Mouse (Mus musculus) cerebellum, adult 11-12 months (tissue): Measurements from ENCODE around the gene Gm9945.

ENCODE experiments used
- DNase-seq: peaks from one replicate; pipeline ENCODE4 v3.0.0; 2022

The Gm9945 gene

DNA sequence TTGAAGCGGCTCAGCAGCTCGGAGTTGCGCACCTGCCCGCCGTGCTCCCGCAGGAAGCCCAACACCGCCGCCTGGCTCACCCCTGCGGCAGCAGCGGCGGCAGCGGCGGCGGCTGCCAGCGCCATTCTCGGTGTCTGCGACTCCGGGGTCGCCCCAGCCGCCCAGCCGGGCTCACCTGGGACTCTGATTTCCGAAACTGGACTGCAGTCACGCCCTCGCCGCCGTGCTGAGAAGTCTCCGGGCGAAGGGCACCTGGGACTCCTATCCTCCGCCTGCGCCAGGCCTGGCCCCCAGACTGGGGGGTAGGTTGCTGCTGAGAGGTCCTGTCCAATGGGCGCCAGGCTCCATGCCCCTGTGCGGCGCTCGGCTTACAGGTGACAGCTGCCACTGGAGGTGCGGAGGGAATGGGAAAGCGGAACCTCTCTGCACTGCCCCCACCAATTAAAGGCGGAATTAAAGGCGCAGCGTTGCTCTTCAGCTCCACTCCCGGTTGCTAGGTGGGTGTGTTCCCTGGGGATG is at the start of gene Gm9945, which contains the start of gene Sowaha:
Gene Gm9945, plus strand, starts transcription at position 384 of the 519 bp plus-strand sequence.
Gene Sowaha, minus strand, starts transcription at position 492 of the 519 bp plus-strand sequence.
- DNase-seq, result peak; percentile 89

DNA sequence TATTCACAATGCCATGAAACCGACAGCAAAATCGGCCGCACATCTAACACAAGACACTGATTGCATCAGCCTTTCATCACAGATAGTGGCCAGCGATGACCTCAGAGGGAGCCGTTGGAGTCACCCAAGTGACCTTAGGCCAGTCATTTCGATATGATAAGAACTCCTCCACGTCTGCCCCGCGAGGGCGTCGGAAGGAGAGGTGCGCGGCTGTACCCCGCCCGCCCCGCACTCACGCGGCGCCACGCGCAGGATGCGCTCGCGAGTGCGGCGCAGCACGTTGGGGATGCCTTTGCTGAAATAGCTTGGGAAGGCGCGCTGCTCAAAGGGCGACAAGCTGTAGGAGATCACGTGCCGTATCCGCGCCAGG is 49.7 kb upstream of the Gm9945 start:
- no peak for DNase-seq

DNA sequence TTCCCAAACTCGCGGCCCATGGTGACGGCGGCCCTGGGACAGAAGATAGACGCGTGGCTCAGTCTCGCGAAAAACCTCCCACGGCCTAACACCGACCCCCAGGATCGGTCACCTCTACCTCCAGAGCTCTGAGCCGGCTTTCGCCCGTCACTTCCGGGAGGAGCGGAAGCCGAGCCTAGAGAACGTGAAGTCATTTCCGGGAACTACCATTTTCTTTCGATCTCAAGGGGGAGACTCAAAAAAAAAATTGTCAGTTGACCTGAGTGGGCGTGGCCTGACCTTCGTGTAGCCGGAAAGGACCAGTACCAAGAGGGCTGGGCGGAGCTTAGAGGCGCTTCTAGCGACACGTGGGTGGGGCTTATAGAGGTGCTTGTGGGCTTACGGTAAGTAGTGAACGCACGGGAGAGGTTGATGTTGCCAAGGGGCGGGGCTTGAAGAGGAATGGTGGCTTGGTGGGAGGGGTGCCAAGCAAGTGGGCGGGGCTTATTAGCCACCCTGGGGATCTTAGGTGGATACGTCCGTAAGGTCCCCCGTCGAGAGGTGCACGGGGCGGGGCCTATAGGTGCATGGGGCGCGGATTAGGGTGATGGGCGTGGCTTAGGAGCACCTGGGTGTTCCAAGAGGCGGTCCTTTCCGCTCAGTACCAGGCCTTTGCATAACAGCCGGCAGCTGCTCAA is 49.2 kb upstream of the Gm9945 start, which contains the start of the genes Uqcrq and Gdf9:
Gene Uqcrq, minus strand, starts transcription at position 162 of the 677 bp plus-strand sequence.
Gene Gdf9, plus strand, starts transcription at position 354 of the 677 bp plus-strand sequence.
- DNase-seq, result peak; percentile 100

DNA sequence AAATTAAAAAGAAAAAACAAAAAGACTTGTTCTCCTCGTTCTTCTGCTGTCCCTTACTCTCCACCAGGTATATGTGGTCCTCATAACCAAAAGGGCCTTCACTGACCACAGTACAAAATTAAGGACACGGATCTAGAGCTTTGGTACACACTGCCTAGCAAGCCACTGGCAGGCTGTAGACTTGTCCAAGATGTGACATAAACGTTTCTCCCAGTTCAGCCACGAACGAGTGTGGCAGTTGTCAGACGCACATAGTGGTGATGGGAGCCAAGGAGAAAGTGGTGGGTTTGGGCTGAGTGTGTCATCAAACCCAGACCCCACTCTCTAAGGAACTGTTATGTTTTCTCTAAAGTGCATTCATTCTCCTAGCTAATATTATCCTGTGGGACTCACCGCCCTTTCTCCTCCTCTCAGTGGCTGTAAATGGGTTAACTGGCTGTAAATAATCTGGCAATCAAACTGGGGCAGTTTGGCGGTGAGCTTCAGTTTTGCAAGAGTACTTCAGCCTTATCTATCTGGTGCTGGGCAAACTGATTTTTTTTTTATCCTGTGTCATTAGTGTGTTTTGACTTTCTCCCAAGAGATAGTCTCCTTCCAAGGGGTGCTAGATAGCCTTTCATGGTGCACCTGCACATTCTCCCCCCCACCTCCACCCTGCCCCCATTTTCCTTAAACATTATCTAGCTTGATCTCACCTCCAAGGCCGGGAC is 48.5 kb upstream of the Gm9945 start:
- no peak for DNase-seq

DNA sequence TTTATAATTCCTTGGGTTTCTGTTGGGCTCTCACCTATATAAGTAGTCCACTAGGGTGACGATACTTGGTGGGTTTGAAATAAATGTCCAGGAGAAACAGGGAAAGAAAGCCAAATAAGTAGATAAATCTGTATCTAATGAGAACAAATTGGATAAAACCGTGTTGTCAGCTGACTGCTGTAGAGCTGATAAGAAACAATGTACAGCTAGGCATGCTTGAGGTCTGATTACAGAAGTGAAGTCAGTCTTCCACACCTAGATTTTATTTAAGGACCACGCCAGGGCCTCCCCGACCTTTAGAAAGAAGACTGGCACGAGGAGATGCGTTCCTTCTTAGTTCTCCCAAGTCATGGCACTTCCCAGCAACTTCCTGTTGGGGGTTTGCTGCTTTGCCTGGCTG is 46.9 kb upstream of the Gm9945 start:
- DNase-seq, result no peak

DNA sequence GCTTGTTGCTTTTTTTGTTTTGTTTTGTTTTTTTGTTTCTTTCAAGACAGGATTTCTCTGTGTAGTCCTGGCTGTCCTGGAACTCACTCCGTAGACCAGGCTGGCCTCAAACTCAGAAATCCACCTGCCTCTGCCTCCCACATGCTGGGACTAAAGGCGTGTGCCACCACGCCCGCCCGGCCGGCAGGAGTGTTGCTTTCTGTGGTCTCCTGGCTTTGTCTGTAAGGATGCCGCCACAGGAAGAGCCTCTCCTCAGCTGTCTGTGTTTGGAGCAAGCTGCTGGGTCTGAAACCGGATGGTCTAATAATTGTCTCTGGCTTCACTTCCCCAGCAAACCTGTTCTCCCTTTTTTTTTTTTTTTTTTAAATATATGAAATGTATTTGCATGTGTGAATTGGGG is 44.5 kb upstream of the Gm9945 start:
- DNase-seq, result no peak

DNA sequence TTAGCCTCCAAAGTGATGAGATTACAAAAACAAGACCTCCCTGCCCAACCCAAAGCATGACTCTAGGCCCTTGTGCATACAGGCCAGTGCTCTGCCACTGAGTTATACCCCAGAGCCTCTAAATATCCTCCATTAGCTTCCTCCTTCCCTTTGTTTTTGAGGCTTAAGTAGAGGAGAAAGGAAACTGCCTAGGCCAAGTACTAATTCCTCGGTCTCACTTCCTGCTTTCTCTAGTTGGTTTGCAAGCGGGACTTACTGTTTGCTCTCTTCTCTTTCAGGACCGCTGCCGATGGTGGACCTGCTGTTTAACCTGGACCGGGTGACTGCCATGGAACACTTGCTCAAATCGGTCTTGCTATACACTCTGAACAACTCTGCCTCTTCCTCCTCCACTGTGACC is 43.6 kb upstream of the Gm9945 start:
- no peak for DNase-seq

DNA sequence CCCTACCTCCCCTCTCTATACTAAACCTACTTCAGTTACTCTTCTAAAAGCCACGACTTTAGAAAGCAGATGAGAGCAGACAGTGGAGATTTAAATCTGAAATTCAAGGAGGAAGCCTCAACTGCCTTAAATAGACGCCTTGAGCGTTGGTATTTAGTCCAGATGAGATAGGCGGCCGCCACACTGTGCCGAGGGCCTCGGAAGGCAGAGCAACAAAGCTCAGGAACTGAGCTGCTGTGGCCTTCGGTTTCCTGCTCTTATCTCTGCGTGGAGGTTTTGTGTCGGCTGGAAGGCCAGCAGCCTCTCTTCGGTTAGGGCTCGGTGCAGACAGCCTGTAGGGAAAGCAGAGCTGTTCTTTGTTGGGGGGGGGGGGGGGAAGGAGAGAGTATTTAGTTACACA is 38.0 kb upstream of the Gm9945 start:
- DNase-seq, result no peak

DNA sequence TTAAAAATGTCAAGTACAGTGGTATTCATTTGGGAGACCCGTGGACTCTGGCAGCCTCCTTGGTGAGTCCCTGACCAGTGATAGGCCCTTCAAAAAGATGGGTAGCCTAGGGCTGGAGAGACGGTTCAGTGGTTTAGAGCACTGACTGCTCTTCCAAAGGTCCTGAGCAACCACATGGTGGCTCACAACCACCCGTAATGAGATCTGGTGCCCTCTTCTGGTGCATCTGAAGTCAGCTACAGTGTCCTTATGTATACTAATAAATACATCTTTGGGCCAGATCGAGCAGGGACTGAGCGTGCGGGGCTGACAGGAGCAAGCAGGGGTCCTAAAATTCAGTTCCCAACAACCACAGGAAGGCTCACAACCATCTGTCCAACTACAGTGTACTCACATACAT is 36.1 kb upstream of the Gm9945 start:
- no peak for DNase-seq

DNA sequence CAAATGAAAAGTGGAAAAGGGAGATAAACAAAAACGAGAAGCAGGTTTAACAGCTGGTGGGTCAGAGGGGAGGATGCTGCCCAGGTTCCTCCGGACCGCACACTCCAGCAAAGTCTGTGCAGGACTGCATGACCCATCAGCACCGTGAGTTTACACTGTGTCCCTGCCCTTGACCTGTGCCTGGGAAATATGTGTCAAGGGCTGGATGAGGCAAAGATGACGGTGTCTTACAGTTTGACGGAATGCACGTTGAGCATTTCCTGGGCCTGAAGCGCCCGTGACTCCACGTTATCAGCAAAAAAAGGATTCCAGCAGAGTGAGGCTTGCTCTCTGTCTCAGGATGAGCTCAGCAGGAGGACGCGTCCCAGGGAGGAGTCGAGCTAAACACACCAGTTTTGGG is 34.4 kb upstream of the Gm9945 start:
- DNase-seq, result no peak

DNA sequence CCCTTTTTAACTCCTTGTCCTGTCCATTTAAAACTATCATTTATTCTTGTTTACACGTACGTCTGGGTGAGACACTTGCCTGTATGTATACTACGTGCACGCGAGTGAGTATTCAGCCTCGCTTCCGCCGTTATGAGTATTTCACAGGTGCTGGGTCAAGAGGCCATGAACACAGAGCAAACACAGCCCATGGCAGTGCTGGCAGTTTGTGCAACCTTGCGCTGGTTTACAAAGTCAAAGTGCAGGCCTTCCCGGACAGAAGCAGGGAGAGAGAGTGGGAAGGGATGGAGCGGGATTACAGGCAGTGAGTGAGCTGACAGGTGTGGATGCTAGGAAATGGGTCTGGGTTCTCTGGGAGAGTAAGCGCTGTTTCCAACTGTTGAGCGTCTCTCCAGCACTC is 33.8 kb upstream of the Gm9945 start:
- DNase-seq, result no peak

DNA sequence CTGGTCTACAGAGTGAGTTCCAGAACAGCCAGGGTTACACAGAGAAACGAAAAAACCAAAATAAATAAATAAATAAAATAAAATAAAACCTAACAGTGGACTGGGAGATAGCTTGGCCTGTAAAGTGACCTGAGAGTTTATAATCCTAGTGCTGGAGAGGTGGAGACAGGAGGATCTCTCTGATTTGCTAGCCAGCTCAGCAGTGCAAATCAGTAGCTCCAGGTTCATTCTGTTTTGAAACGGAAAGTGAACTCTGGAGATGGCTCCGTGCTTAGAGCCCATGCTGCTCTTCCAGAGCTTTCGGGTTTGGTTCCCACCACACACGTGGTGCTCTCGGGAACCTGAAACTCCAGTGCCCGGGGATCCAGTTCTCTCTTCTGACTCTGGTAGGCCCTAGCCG is 32.0 kb upstream of the Gm9945 start:
- DNase-seq, result no peak

DNA sequence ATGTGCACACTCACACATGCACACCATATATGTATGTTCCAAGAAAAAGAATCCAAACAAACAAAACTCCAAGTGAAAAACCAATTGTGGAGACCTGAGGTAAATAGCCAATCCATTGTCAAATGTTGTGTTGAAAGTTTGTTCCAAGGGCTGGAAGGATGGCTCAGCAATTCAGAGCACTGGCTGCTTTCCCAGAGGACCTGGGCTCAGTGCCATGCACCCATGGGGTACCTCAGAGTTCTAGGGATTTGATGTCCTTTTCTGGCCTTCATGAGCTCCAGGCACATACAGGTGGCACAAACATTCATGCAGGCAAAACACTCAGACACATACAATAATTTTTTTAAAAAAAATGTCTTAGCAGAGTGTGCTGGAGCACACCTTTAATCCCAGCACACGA is 31.4 kb upstream of the Gm9945 start:
- peak; percentile 91 for DNase-seq

DNA sequence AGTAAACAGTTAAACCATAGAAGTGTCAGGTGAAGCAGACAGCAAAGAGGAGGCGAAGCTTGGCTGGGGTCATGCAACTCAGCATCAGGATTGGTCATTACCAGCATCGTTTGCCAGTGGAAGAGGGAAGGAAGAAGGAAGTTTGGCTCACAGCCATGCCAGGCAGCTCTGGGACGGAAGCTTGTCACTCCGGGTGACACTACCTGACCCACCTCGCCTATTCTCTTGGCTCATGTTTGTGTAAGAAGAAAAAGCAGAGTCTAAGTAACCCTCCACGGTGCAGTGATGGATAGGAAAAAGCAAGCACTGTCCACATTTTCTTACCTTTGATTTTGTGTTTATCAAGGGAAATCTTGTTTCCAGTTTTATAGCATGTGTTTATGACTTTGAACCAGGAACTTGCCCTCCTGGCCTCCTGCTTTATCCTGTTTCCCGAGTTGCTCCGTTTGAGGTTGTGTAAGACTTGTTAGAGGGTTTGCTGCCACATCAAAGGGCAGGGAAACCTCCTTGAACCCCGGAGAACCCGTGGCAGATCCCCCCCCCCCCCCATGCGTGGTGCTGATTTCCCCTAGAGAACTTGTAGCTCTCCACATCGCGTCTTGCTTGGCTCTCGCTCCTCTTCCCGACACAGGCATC is 29.8 kb upstream of the Gm9945 start:
- no peak for DNase-seq

DNA sequence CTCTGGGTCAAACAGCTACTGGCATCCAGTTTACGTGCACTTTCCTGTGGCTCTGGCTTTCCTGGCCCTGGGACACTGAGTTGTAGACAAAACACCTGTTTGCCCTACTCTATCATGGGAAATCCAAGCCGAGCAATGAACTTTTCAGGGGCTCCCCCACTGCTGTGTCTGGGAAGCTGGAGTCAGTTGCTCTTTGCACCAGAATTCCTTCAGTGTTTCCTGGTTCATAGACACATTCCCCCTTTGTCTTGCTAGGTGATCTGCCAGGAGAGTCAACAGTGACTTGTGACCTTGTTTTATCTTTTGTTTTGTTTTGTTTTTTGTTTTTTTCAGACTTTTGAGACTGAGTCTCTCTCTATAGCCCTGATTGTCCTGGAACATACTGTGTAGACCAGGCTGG is 28.6 kb upstream of the Gm9945 start:
- DNase-seq, result no peak

DNA sequence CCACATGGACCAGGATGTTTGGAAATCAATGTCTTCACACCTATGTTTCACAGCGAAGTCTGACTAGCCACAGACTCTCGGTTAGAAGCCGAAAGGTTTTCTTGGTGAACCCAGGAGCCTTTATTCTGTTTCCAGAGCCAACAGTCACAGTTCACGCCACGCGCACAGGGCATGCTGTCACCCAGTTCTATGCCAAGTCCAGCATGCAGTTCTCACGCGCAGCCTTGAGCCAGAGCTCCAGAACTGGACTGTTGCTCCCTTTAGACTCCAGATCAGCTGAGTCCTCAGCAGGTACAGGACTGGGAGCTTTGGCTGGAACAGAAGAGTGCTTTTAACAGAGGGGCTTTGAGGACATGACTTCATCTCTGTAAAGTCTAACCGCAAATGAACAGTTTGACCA is 27.6 kb upstream of the Gm9945 start:
- peak; percentile 58 for DNase-seq

DNA sequence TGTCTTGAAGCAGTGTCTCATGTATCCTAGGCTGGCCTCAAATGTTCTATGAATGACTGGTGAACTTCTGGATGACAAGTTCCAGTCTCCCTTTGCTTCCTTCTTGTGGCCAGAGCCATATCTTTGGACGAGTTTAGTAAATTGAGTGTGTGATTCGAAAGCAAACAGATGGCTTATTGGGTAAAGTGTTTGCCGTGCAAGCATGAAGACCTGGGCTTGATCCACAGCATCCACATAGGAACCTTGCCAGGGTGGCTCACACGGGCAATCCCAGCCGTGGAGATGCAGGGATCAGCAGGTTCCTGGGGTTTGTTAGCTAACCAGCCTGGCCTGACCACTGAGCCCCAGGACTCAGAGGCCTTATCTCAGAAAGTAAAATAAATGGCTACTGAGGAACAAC is 26.9 kb upstream of the Gm9945 start:
- no peak for DNase-seq

DNA sequence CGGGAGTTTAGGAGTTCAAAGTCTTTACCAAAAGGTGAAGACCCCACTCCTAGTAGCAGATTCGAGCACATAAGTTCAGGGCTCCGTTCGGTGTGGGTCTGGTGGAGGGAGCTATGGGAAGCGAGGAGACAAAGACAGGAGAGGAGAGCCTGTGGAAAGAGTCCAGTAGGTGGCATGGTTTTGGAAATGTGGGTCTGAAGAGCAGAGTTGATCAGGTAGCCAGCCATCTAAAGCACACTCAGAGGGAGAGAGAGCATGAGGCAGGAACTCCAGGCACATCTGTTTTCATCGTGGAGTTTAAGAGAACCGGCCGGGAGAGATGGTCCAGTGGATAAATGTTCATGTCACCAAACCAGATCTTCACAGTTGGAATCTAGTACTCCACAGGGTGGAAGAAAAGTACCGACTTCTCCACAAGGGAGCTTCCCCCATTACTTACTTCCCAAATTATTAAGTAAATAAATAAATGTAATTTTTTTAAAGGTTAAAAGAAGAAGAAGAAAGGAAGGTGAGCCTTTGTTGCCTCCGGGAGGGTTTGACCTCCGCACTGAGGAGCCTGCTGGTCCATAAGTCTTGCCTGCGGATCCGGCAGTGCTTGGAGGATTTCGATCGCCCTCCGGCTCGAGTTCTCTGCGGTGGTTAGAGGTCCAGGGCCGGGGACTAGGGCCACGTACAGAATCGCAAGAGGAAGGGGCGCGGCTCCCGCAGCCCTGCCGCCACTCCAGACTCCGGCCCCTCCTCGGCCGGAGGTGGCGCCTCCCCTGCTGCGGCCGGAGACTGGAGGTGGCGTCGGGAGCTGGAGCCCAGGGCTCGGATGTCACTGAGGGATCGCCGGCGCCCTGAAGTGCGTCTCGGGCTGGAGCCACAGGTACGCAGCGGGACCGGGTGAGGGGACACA is 23.2 kb upstream of the Gm9945 start, which contains the start of the genes Gm10447 and Shroom1:
Gene Gm10447, minus strand, starts transcription at position 637 of the 898 bp plus-strand sequence.
Gene Shroom1, plus strand, starts transcription at position 732 of the 898 bp plus-strand sequence.
- DNase-seq, result no peak

DNA sequence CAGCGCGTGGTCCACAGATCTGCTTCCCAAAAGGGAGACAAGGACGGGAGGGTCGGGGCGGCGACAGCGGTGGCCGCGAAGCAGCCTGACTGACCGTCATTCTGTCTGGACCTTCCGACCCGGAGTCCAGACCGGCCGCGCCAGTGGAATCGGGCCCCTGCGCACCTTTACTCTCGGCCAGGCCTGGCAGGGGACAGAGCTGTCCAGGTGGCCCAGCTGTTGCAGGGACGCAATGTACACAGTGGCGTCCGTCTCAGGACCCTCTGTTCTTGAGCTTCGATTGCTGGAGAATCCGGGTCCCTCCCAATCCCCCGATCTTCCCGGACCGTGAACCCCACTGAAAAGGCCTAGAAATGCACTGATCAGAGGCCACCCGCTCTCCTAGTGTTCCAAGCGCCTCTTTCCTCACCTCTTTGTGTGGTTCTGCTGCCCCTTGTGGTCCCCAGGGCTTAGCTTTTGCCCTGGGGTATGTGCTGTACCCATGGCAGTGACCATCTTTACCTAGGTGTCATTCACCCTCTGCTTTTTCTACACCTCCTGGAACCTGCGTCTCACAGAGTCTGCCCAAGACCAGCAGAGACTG is 22.5 kb upstream of the Gm9945 start:
- no peak for DNase-seq

DNA sequence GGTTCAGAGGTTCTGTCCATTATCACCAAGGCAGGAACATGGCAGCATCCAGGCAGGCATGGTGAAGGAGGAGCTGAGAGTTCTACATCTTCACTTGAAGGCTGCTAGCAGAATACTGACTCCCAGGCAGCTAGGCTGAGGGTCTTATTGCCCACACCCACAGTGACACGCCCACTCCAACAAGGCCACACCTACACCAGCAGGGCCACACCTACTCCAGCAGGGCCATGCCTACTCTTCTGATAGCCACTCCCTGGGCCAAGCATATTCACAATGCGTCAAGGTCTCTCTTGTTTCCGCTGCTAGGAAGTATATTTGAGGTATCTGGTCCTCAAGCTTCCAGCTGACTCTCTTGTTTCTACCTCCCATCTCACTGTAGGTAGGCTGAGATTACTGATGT is 21.0 kb upstream of the Gm9945 start:
- no peak for DNase-seq

DNA sequence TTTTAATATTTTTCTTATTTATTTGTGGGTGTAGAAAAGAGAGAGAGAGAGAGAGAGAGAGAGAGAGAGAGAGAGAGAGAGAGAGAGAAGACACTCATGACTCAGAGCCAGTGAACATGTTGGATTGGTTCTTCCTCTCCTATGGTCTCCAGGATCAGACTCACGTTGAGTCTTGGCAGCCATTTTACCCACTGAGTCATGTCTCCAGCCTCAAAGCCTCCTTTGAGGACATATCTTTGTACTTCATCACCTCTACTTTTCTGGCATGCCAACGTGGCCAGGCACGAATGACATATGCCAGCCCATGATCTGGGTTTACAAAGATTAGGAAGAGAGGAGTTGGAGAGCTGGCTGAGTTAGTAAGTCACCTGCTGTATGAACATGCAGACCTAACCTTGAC is 19.8 kb upstream of the Gm9945 start:
- DNase-seq, result no peak

DNA sequence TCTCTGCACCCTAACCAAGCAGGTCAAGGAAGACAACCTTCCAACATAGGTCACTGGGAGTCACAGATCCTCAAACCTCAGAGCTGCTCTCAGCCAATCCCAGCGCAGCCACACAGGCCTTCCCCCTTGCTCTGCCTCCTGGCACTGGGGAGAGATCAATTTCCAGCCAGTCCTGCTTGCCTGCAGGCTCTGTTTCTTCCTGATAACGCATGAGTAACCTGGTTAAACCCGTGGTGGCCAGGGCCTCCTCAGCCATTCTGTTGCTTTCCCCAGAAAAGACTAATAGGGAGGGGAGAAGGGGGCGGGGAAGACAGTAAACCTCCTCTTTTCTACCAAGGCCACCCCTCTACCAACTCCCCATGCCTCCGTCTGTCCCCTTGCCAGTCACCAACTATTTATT is 18.2 kb upstream of the Gm9945 start:
- DNase-seq, result no peak
